Mouse (Mus musculus): Measurements from ENCODE around the gene Prune1. TPM values are rescaled to one million over a fixed set of nuclear protein-coding genes. Genes with fewer than 3 reads are reported as not detected.

The Prune1 gene
- polyA plus RNA-seq, 2 experiments from 2014 or later = 6.3 to 10.1 TPM

- ATAC-seq = no peak
Observed at GRCm38 (mm10) chr3:95276428-95276934, 5.4 kb downstream of the Prune1 start.

DNA sequence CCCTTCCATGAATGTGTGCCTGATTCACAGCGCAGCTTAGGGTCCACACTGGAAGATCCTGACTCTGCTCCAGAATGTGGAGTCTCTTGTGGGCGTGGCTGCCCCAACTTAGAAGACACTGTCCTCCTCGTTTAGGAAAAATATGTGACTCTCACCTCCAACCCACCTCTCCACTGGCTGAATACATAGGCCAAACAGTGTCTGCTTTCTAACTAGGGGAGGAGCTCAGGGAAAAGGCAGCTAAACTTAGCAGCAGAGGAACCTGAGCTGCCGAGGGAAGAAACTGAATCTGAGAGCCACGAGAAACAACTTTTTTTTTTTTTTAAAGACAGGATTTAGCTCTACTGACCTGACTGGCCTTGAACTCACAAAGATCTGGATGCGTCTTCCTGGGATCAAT is 6.7 kb downstream of the Prune1 start:
- no peak for ATAC-seq

GRCm38 (mm10) chr3:95274453-95274852 is 7.4 kb downstream of the Prune1 start:
- no peak for ATAC-seq

DNA sequence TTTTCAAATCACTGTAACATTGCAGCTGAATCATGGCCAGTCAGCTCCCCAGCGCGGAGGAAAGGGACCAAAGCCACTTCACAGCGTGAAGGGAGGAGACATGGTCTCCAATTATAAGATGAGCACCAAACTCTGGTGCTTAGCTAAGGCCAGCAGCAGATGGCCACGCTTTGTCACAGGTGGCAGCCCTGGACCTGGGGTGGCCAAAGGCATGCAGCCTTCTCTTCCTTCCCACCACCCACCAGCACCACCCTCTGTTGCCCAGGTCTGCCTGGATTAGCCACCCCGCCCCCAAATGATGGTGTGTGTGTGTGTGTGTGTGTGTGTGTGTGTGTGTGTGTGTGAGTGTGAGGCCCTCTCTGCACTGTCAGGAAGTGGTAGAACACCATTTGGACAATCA is 8.4 kb downstream of the Prune1 start:
- no peak for ATAC-seq

DNA sequence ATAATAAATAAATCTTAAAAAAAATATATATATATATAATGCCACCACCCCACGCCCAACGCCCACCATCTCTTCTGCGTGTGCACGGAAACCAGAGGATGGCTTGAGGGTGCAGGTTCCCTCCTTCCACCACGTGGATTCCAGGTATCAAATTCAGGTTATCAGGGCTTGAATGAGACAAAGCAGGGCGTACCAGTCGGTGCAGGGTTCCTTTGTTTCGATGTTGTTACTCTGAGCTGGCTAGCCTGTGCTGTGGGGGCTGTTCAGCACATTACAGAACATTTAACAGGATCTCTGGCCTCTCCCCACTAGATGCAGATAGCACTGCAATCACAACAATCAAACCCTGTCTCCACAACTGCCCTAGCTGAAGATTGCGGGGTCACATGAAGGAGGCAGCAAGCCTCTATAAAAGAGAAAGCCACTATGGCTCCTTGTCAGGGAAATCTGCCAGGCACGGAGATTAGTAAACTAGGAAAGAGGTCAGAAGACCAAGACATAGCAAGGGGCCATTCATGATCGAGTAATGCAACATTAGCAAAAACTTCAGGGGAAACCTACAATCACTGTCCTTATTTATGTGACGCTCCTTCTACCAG is 11.0 kb downstream of the Prune1 start:
- ATAC-seq = no peak

DNA sequence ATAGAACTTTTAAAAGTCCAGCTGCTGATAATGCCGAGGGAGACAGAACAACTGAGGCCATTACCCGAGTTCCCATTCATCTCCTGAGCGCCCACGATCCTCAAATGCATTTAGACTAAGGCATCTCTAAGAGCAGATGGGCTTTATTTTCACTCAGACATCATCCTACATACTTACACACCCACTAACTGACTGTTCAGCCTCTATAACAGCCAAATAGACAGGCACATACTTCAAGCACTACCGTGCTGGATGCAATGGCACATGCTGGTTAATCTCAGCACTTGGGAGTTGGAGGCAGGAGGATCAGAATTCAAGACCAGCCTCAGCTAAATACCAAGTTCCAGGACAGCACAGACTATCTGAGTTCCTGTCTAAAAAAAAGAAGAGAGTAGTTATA is 12.1 kb downstream of the Prune1 start:
- ATAC-seq = no peak

- ATAC-seq = no peak
Observed at GRCm38 (mm10) chr3:95267855-95268254, 14.0 kb downstream of the Prune1 start.

DNA sequence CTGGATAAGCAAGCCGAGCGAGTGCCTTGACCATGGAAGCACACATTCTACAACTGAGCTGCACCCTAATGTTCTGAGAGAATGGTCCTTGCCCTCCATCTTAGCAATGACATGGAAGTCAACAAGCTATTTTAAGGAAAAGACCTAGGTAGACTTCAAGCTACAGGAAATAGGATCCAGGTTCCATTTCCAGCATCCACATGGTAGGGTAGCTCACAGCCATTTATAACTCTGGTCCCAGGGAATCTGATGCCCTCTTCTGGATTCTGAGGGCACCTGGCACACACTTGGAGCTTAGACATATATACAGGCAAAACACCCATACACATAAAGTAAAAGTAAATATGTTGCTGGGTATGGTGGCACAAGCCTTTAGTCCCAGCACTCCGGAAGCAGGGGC is 15.8 kb downstream of the Prune1 start:
- ATAC-seq = no peak

GRCm38 (mm10) chr3:95264724-95265123 is 17.2 kb downstream of the Prune1 start:
- ATAC-seq = no peak

- ATAC-seq = peak; percentile 80
Observed at GRCm38 (mm10) chr3:95263089-95263739, 18.7 kb downstream of the Prune1 start.

- ATAC-seq = no peak
Observed at GRCm38 (mm10) chr3:95261975-95262374, 19.9 kb downstream of the Prune1 start.

DNA sequence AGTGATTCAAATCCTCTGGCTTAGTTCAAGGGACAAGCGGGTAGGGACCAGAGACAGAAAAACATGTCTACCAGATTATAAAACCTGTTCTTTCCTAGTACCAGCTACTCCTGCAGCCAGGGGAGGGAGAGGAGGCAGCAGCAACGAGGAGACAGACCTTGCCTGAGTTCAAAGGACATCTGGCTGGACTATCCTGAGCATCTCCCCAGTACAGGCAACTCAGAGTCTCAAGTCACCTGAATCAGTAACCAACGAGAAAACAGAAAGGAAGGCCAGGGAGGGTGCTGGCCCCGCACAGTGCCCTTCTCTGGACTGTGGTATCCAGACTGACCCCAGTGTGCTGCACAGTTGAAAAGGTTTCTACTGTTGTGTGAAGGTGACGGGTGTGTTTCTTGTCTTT is 24.9 kb downstream of the Prune1 start:
- ATAC-seq = no peak

- ATAC-seq = no peak
Observed at GRCm38 (mm10) chr3:95250783-95251424, 31.0 kb downstream of the Prune1 start, which contains the start of gene Bnipl. Gene Bnipl (minus strand): TSS chr3:95251193.

GRCm38 (mm10) chr3:95250361-95250760 is 31.5 kb downstream of the Prune1 start:
- ATAC-seq = no peak

GRCm38 (mm10) chr3:95247660-95248336 is 34.1 kb downstream of the Prune1 start:
- no peak for ATAC-seq

DNA sequence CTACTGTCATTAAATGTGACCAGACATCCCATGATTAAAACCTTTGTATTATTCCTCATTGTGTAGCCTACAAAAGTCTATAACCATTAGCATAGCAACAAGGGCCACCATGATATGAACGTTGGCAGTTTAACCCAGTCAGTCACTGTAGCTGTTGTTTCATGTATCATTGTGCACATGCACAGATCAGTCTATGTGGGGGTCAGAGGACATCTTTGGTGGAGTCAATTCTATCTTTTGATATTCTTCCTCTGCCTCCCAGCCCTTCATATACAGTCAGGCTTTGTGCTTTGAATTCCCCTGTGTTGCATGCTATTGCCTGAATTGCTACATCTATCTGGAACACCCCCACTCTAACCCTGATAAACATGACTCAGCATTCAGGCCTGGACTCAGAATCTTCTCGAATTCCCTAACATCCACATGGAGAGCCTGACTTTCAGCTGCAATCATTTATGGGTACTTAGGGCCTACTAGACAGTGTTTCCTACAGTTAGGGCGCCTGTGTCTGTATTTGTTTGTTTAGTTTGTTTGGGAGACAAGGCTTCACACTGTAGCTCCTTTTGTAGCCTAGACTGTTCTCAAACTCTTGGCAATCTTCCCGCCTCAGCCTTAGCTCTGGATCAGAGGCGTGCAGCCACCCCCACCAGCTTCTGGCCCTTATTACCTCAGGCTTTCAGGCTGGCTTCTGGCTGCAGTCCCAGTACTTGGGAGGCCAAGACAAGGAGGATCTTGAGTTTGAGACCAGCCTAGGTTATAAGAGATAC is 35.2 kb downstream of the Prune1 start:
- ATAC-seq = no peak

DNA sequence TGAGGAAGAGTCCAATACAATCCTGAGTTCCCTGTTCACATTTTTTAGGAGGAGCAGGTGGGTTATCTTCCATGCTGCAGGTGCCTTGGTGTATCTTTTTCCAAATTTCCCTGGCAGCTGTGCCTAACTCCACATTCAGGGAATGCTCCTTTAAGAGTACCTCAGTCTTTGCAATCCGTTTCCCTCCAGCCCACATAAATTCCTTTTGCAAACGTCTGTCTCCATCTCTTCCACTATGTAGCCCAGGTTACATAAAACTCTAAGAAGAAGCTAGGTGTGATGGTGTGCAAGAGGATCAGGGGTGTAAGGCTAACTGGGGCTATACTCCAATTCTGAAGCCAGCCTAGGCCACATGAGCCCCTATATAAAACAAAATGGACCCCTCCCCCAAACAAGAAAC is 38.8 kb downstream of the Prune1 start:
- ATAC-seq = no peak

- no peak for ATAC-seq
Observed at GRCm38 (mm10) chr3:95241498-95241897, 40.4 kb downstream of the Prune1 start, which contains the start of gene Gm128. Gene Gm128 (minus strand): TSS chr3:95241598.

DNA sequence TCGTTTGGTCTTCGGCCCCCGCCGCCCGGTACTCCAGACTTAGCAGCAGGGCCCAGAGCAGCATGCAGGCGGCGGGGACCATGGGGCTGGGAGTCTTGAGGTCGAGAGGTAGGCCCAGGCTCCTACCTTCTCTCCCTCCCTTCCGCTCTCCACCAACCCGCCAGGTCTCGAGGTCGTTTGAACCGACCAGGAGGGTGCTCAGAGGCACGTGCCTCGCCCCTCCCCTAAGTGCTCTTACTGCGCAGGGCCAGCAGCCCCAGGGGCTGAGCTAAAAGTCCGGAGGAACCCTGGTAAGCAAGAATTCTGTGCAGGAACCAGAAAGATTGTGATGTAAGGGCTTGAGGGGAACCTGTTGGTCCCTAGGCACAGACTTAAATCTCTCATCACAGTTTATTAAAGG is 41.0 kb downstream of the Prune1 start:
- ATAC-seq = no peak

- ATAC-seq = no peak
Observed at GRCm38 (mm10) chr3:95239971-95240370, 41.9 kb downstream of the Prune1 start.

GRCm38 (mm10) chr3:95239022-95239421 is 42.9 kb downstream of the Prune1 start:
- ATAC-seq = no peak

GRCm38 (mm10) chr3:95237541-95238099 is 44.3 kb downstream of the Prune1 start:
- no peak for ATAC-seq

Measured in CD4-positive, CD25-positive, alpha-beta regulatory T cell, adult 4 months (primary cell).